Mouse (Mus musculus) T-cell, adult 2 months (primary cell): ENCODE measurements around the gene Sik3.

Source experiments
- DNase-seq: peaks from one replicate; pipeline ENCODE4 v3.0.0; 2022; ENCODE audit warnings: low spot score

Gene Sik3

GRCm38 (mm10) chr9:46228491-46228890 is 215.9 kb downstream of the Sik3 start, which contains the start of gene Apoa1:
Apoa1 (plus strand) TSS chr9:46228580.
- DNase-seq: no peak

GRCm38 (mm10) chr9:46229573-46230449 is 217.2 kb downstream of the Sik3 start:
- DNase-seq: peak; percentile 51

- DNase-seq: no peak
Measured at GRCm38 (mm10) chr9:46230450-46230975, 217.9 kb downstream of the Sik3 start.

DNA sequence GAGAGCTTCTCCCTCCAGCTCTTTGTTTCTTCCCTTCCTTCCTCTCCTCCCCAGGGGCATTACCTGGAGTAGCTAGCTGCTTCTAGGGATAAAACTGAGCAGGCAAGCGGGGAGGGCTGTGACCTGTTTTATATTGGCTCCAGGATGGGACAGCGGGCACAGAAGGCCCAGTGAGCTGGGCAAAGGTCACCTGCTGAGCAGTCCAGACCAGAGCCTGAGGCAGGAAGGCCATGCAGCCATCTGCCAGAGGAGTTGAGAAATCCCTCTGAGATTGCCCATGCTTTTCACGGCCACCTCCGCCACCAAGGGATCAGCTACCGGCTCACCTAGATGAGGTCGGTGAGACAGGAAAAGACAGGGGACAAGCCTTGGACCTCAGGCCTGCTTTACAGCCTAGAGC is 222.6 kb downstream of the Sik3 start:
- no peak for DNase-seq

DNA sequence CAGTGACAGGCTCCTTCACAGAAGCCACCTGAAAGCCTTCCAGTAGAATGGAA is 222.8 kb downstream of the Sik3 start, which contains the start of gene Apoc3:
TSS of gene Apoc3 (minus strand) at position 41 of the 53 bp plus-strand sequence.
- no peak for DNase-seq

GRCm38 (mm10) chr9:46235649-46236048 is 223.0 kb downstream of the Sik3 start:
- no peak for DNase-seq

DNA sequence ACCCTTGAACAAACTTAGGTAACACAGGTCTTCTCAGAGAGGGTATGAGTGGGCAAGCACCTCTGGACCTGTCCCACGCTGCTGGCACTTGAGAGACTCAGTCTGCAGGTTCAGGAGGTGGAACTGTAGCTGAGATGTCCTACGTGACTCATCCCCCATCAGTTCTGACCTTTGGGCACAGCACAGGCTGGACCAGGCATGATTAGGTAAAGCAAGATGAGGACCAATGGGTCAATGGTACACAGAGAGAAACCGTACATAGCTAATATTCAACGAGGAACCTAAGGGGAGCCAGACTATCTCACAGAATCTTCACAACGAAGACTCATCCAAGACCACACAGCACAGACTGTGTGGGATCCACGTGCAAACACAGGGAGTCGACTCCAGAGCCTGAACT is 226.2 kb downstream of the Sik3 start:
- no peak for DNase-seq

DNA sequence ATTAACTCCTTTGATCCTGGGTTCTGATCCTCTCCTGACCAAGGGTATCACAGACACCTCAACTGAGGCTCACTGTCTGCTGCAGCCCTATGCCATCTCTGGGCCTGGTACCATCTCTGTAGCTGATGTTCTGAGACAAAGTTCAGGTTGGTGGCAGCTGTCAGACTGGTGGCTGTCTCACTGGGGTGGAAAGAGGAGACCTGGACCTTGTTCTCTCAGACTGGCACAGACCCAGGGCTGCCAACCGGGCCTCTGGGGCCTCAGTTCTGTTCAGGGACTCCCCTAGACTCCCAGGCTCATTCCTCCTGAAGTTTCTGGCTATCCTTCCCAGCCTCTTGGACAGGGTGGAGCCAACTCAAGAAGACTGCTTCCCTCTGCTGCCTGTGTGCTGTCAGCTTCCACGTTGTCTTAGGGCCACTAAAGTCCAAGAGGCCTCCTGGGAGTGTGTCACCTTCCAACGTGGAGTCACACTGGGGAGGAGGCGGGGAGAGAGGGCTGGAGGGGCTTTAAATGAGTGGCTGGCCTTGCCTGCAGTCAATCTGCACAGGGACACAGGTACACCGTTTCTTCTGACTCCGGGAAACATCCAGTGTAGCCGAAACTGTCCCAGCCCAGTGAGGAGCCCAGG is 228.0 kb downstream of the Sik3 start, which contains the start of gene Apoa4:
TSS of gene Apoa4 (plus strand) at position 171 of the 628 bp plus-strand sequence.
- no peak for DNase-seq

DNA sequence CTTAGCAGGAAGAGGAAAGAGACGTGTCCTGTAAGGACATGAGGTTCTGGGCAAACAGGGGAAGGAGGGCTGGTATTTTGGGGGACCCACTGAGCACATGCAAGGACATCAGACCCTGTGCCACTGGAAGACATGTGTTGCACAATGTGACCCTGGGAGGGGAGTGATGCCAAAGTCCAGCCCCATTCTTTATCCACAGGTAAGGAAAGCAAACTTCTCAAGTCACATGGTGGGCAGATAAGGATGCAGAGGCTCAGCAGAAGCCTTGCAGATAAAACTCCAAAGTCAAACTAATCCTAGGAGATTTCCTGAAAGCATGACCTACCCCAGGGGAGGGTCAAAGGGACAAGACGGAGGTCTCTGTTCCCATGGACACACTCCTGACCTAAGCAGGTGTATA is 229.2 kb downstream of the Sik3 start:
- DNase-seq: no peak

DNA sequence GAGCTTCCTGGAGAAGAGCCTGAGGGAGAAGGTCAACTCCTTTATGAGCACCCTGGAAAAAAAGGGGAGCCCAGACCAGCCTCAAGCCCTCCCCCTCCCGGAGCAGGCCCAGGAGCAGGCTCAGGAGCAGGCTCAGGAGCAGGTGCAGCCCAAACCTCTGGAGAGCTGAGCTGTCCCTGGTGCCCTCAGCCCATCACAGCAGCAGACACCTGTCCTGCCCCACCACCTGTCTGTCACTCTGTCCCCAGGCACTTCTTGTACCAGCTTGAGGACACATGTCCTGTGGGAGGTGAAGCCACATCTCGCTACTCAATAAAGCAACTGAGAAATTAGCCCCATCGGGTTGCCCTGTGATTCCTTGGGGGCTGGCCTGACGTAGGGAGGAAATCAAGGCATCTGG is 230.5 kb downstream of the Sik3 start:
- no peak for DNase-seq

DNA sequence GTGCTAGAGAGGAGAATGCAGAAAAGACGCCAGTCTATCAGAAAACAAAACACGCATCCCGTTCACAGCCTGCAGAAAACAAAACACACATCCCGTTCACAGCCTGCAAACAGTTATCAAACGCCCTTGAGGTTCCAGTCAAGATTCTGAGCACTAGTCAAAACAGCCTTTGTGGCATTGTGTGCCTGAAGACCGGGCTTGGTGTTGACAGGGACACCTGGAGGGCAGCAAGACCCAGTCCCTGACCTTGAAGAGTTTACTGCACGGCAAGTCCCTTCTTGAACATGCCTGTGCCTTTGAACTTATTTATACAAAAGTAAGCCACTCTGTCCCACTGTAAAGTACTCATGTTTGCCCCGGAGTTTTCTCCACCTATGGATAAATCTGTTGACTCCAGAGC is 231.0 kb downstream of the Sik3 start:
- DNase-seq: no peak

- peak; percentile 16 for DNase-seq
Measured at GRCm38 (mm10) chr9:46246752-46247324, 234.2 kb downstream of the Sik3 start.

GRCm38 (mm10) chr9:46256177-46256576 is 243.6 kb downstream of the Sik3 start:
- no peak for DNase-seq

- DNase-seq: no peak
Measured at GRCm38 (mm10) chr9:46256658-46257385, 244.2 kb downstream of the Sik3 start.

DNA sequence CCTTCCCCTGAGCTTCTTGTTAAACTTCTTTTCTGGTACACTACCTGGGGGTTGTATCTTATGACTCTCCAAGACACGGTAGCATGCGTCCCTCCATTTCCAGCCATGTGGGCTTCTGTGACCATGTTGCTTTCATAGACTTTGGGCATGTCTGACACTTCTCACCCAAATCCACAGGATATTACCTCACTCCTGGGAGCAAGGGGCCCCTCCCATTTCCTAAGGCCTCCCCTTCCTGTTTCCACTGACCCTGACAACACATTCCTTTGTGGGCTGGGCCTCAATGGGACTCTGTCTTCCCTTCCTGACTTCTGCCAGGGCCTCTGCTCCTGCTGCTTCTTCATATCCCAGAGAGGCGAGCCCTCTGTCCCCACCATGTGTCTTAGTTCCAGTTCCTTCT is 244.9 kb downstream of the Sik3 start:
- DNase-seq: no peak

GRCm38 (mm10) chr9:46259111-46259510 is 246.5 kb downstream of the Sik3 start:
- no peak for DNase-seq

- no peak for DNase-seq
Measured at GRCm38 (mm10) chr9:46261131-46261530, 248.5 kb downstream of the Sik3 start.

- no peak for DNase-seq
Measured at GRCm38 (mm10) chr9:46268343-46268873, 255.8 kb downstream of the Sik3 start, which contains the start of gene Apoa5. Apoa5 (plus strand) TSS chr9:46268633.

DNA sequence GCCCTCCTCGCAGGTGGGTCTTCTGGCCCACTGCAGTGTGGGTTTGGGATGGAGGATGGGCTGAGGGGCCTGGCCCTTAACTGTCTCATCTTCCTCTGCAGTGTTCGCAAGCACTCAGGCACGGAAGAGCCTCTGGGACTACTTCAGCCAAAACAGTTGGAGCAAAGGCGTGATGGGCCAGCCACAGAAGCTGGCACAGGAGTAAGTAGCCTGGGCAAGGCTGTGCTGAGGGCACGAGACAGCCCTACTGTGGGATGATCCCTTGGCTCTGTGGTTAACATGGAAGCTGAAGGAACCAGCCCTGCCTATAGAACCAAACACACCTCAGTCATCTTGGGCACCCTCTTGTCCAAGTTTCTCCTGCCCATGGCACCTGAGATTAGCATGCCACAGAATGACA is 256.5 kb downstream of the Sik3 start:
- no peak for DNase-seq

GRCm38 (mm10) chr9:46270782-46271181 is 258.2 kb downstream of the Sik3 start:
- no peak for DNase-seq

GRCm38 (mm10) chr9:46272070-46272469 is 259.4 kb downstream of the Sik3 start:
- DNase-seq: peak; percentile 74
